Mouse (Mus musculus) testis, adult 2 months (tissue): ENCODE measurements around the gene Ttn.

ENCODE experiments used
- CTCF ChIP-seq: fragments of 200-500 bp; IDR thresholded peaks from 2 replicates; pipeline ENCODE4 v1.5.1; 2012; ENCODE audit warnings: low read depth, mild to moderate bottlenecking, inconsistent platforms, low read length, moderate library complexity; ENCODE audit not compliant: control insufficient read depth, insufficient read depth, insufficient replicate concordance
- POLR2A ChIP-seq: fragments of 200-500 bp; IDR thresholded peaks from 2 replicates; pipeline ENCODE4 v1.6.1; 2012; ENCODE audit warnings: low read depth, mild to moderate bottlenecking, inconsistent platforms, low read length, moderate library complexity; ENCODE audit not compliant: control insufficient read depth

GRCm38 (mm10) chr2:76888721-76889120, 93.6 kb downstream of the Ttn start:
- TF ChIP-seq CTCF: no peak
- no peak for TF ChIP-seq POLR2A
